Comparison of ENCODE assay signal across 8 mouse cellular contexts in the genomic region with DNA sequence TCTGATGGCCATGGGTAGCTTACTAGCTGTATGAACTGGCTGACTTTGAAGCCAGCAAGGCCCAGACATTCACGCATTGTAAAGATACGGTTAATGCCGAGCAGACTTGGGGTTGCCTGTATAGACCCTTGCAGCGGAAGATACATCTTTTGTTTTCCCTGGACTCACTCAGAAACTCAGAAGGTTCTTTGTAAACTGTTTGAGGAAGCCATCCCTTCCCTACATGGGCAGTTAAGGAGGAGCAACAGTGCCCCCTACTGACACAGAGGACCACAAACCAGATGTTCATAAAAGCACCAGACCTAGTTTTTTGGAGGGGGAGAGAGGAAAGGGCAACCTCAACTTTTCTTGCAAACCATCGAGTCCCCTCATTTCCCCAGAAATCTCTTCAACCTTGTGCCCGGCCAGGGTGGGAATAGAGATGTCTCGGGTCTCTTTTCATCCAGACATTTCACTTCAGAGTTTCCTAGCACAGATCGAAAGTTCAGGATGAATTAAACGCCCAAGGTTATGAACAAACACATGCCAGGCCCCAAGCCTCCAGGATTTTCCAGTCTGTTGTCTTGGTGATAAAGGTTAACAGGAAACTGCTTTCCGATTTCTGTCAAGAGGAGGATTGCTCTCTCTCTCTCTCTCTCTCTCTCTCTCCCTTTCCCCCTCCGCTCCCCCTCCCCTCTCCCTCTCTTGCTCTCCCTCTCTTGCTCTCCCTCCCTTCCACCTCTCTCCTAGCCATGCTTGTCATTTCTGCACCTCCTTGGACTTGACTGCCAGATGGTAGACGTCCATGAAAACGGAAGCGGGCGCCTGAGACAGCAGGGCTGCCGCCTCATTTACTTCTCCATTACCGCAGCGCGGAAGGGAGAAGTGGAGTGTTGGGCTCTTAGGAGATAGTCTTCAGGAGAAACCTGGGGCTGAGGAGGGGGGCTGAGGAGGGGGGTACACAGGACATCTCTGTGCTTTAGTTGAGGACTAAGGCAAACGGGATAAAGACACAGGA.
DNase-seq lines count a peak whose midpoint lies in the region; ATAC-seq lines count a peak whose summit lies in the region.

No protein-coding gene starts in this region.

- peaks cover 25% of the 10 kb centered on the region for H3K36me3 ChIP-seq in hindbrain, embryonic 13.5 days

- H3K9ac ChIP-seq in hindbrain, embryonic 13.5 days, result no peak overlapping the region

- H3K27me3 ChIP-seq in hindbrain, embryonic 13.5 days, result no peaks in the 10 kb centered on the region

- peak; percentile 92 for DNase-seq in NIH3T3 (ENCODE audit: low read depth)
- peak; percentile 42 for DNase-seq in cerebellum, adult 9-11 months
- DNase-seq in frontal cortex, postnatal 25 days (ENCODE audit: low spot score in 2 of 2), result peak; percentile 67
- DNase-seq in layer of hippocampus, postnatal 14 days (ENCODE audit: low spot score in 2 of 2), result peak; percentile 76 to 85
- peak; percentile 87 for DNase-seq in lung, postnatal 14 days
- peak; percentile 89 for DNase-seq in retina, postnatal 1 day

- no peak overlapping the region for H3K4me3 ChIP-seq in hindbrain, embryonic 13.5 days

- peaks cover 57% of the 10 kb centered on the region for H3K4me1 ChIP-seq in hindbrain, embryonic 13.5 days (replicated peaks)

- peak overlapping the region; percentile 78 for H3K27ac ChIP-seq in hindbrain, embryonic 13.5 days

- WGBS in hindbrain, embryonic 13.5 days, result 49% methylated on average over 20 of the region's 20 CpGs

- no peak overlapping the region for H3K4me2 ChIP-seq in hindbrain, embryonic 13.5 days

- peak; percentile 41 for ATAC-seq in hindbrain, embryonic 13.5 days (ENCODE audit: low FRiP score)
- no peak for ATAC-seq in erythroblast, adult 5-6 weeks (replicated peaks; ENCODE audit: low FRiP score, poor library complexity, severe bottlenecking)

- no peaks in the 10 kb centered on the region for H3K9me3 ChIP-seq in hindbrain, embryonic 13.5 days

Comparison
In these comparisons a context has a peak if more than half of its experiments do, and no peak if none do; other contexts are left out.
1. DNase-seq: peak in every context shown above with its lines; median percentile 92 in NIH3T3; 89 in retina, postnatal 1 day; 87 in lung, postnatal 14 days; 80 in layer of hippocampus, postnatal 14 days; 67 in frontal cortex, postnatal 25 days; 42 in cerebellum, adult 9-11 months.